Mouse (Mus musculus) ES-E14 (cell line): Measurements from ENCODE around the gene Trpm3. TPM values are rescaled to one million over a fixed set of nuclear protein-coding genes. Genes with fewer than 3 reads are reported as not detected.

Source experiments
- DNase-seq: peaks from one replicate; pipeline ENCODE4 v3.0.0-alpha.2; 2013; ENCODE audit warnings: low read depth, low spot score
- H3K27ac ChIP-seq: 2 replicates; pipeline ENCODE4 v1.5.1; 2012; ENCODE audit warnings: low read depth, mild to moderate bottlenecking, low read length, moderate library complexity, mixed read lengths; ENCODE audit not compliant: poor library complexity, insufficient read depth, severe bottlenecking
- H3K36me3 ChIP-seq: 2 replicates; pipeline ENCODE4 v1.6.1; 2012; ENCODE audit warnings: mild to moderate bottlenecking, low read length, moderate library complexity, mixed read lengths; ENCODE audit not compliant: control insufficient read depth, poor library complexity, insufficient read depth, severe bottlenecking
- H3K4me1 ChIP-seq, 2 experiments: fragments of 150-350 bp in 1 of 2; sonication (generic) in 1 of 2; 2 replicates each; pipeline ENCODE4 v1.6.1; 2012; ENCODE audit warnings: low read length in 2 of 2, mild to moderate bottlenecking in 1 of 2, mixed read lengths in 1 of 2; ENCODE audit not compliant: control insufficient read depth in 2 of 2, insufficient read depth in 2 of 2, poor library complexity in 1 of 2
- H3K4me3 ChIP-seq, 2 experiments: fragments of 150-350 bp in 1 of 2; sonication (generic) in 1 of 2; 2 replicates each; pipeline ENCODE4 v1.5.1; 2012; ENCODE audit warnings: low read length in 2 of 2, low read depth in 1 of 2, mild to moderate bottlenecking in 1 of 2, mixed read lengths in 1 of 2; ENCODE audit not compliant: insufficient read depth in 1 of 2, poor library complexity in 1 of 2, severe bottlenecking in 1 of 2
- H3K9ac ChIP-seq: 2 replicates; pipeline ENCODE4 v1.6.1; 2012; ENCODE audit warnings: low read depth, mild to moderate bottlenecking, low read length, mixed read lengths; ENCODE audit not compliant: poor library complexity, insufficient read depth, severe bottlenecking
- H3K9me3 ChIP-seq: fragments of 150-350 bp; sonication (generic); 2 replicates; pipeline ENCODE4 v1.6.1; 2012; ENCODE audit warnings: low read depth, mild to moderate bottlenecking, low read length; ENCODE audit not compliant: control insufficient read depth, insufficient read depth
- CHD2 ChIP-seq: IDR thresholded peaks from 2 replicates; pipeline ENCODE4 v1.6.1; 2014; ENCODE audit warnings: mild to moderate bottlenecking, low read depth, low read length, inconsistent platforms
- HCFC1 ChIP-seq: IDR thresholded peaks from 2 replicates; pipeline ENCODE4 v1.6.1; 2012; ENCODE audit warnings: low read length, inconsistent platforms, borderline replicate concordance; ENCODE audit not compliant: insufficient read depth
- MAFK ChIP-seq: IDR thresholded peaks from 2 replicates; pipeline ENCODE4 v1.6.1; 2014; ENCODE audit warnings: mild to moderate bottlenecking, low read depth, low read length, inconsistent platforms; ENCODE audit not compliant: insufficient read depth
- ZC3H11A ChIP-seq: IDR thresholded peaks from 2 replicates; pipeline ENCODE4 v1.6.1; 2012; ENCODE audit warnings: low read depth, mild to moderate bottlenecking, inconsistent platforms, low read length, borderline replicate concordance
- ZNF384 ChIP-seq: IDR thresholded peaks from 2 replicates; pipeline ENCODE4 v1.6.1; 2012; ENCODE audit warnings: low read depth, low read length, inconsistent platforms
- in situ Hi-C, 2 experiments: fragments of 600-800 bp; cut with MboI; formaldehyde crosslinking; loops; one replicate each; pipeline ENCODE4 v1.15.1; 2025; ENCODE audit warnings: low sequenced_read_pairs in 2 of 2, inconsistent platforms in 1 of 2; ENCODE audit not compliant: unreplicated experiment in 2 of 2
- total RNA-seq: library from RNA; depleted of rRNA; stranded (reverse); fragments of 300-350 nt; gene quantifications from 2 replicates; pipeline ENCODE4 v1.2.3, GENCODE M21; 2012

Gene Trpm3
- total RNA-seq, 1 experiment = 0.22 TPM

GRCm38 (mm10) chr19:22754498-22754897, 615.7 kb downstream of the Trpm3 start:
- Histone ChIP-seq H3K9me3 (no peaks in the 10 kb centered on the region), H3K36me3 (no peaks in the 10 kb centered on the region), H3K27ac (no peak overlapping the region), H3K9ac (no peak overlapping the region), H3K4me3 (no peak overlapping the region), H3K4me1 (no peaks in the 10 kb centered on the region)
- no peak for TF ChIP-seq ZNF384
- TF ChIP-seq CHD2 = no peak
- TF ChIP-seq HCFC1 = no peak
- TF ChIP-seq MAFK = no peak
- TF ChIP-seq ZC3H11A = no peak
- in situ Hi-C loops = no loop called here
- no peak for DNase-seq

GRCm38 (mm10) chr19:22758496-22758895, 619.6 kb downstream of the Trpm3 start:
- Histone ChIP-seq H3K4me3 (no peak overlapping the region), H3K36me3 (no peaks in the 10 kb centered on the region), H3K4me1 (no peaks in the 10 kb centered on the region), H3K9me3 (no peaks in the 10 kb centered on the region), H3K9ac (no peak overlapping the region), H3K27ac (no peak overlapping the region)
- TF ChIP-seq CHD2 (no peak), HCFC1 (no peak), MAFK (no peak), ZNF384 (no peak), ZC3H11A (no peak)
- in situ Hi-C loops = no loop called here
- DNase-seq = no peak

GRCm38 (mm10) chr19:22768242-22768641, 629.4 kb downstream of the Trpm3 start:
- TF ChIP-seq CHD2 (no peak), MAFK (no peak), HCFC1 (no peak), ZNF384 (no peak), ZC3H11A (no peak)
- DNase-seq = no peak
- H3K27ac ChIP-seq = no peak overlapping the region
- no peak overlapping the region for H3K4me3 ChIP-seq
- no peaks in the 10 kb centered on the region for H3K4me1 ChIP-seq
- no peak overlapping the region for H3K9ac ChIP-seq
- in situ Hi-C loops = no loop called here
- H3K9me3 ChIP-seq = no peaks in the 10 kb centered on the region
- H3K36me3 ChIP-seq = no peaks in the 10 kb centered on the region

- H3K9me3 ChIP-seq = no peaks in the 10 kb centered on the region
- no peak overlapping the region for H3K9ac ChIP-seq
- H3K4me1 ChIP-seq = no peaks in the 10 kb centered on the region
- H3K27ac ChIP-seq = no peak overlapping the region
- no peak overlapping the region for H3K4me3 ChIP-seq
- TF ChIP-seq HCFC1 (no peak), ZC3H11A (no peak), CHD2 (no peak), MAFK (no peak), ZNF384 (no peak)
- DNase-seq = no peak
- H3K36me3 ChIP-seq = no peaks in the 10 kb centered on the region
- in situ Hi-C loops = no loop called here
Measured at GRCm38 (mm10) chr19:22775191-22775695, 636.4 kb downstream of the Trpm3 start.

GRCm38 (mm10) chr19:22780192-22780843, 641.5 kb downstream of the Trpm3 start:
- no peak for DNase-seq

More at GRCm38 (mm10) chr19:22780192-22780843, 641.5 kb downstream of the Trpm3 start:
- no peaks in the 10 kb centered on the region for H3K4me1 ChIP-seq
- no peaks in the 10 kb centered on the region for H3K36me3 ChIP-seq
- in situ Hi-C loops = no loop called here
- H3K9me3 ChIP-seq = no peaks in the 10 kb centered on the region
- no peak overlapping the region for H3K27ac ChIP-seq
- TF ChIP-seq HCFC1 = no peak
- TF ChIP-seq ZNF384 = no peak
- TF ChIP-seq ZC3H11A = no peak
- H3K9ac ChIP-seq = no peak overlapping the region
- no peak overlapping the region for H3K4me3 ChIP-seq
